ENCODE assay signal across 1 mouse cellular context in the genomic region with DNA sequence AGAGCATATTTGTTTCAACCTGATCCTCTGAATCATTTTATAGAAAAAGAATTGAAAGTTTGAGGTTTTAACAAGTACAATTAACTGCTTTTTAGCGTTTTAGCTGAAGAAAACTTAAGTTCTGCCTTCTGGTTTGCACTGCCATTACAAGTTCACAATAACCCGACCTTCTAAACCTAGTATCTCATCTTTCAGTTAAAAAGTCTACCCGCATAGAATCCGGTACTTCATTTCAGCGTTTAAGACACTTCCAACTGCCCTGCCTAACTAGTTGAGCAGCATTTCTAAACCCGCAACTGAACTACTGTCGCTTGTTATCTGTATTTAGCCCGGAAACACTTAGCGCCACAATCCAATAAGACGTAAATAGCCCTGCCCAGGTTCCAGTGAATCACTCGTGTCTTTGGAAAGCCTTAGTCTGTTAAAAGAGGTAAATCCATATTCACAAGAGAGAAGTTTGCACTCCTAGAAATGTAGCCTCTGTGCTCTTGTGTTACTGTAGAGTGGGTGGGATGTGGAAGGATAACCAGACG.
TF ChIP-seq lines count a peak whose summit lies in the region.

No protein-coding gene starts in this region.

TF ChIP-seq in MEL, 35 proteins besides CTCF, POLR2A, EP300 and RAD21 (continued from another document):
- peak; percentile 48; the same call in 1 of the 2 replicates for TF ChIP-seq ELF1 (IDR thresholded peaks at IDR 0.05; ENCODE audit: low read depth, low read length)
- TF ChIP-seq MXI1 (IDR thresholded peaks at IDR 0.05; ENCODE audit: low read depth, low read length), result peak; percentile 45; the same call in 1 of the 2 replicates
- no peak for TF ChIP-seq GABPA (IDR thresholded peaks at IDR 0.05; ENCODE audit: low read depth, low read length)
- peak; percentile 42 for TF ChIP-seq NELFE (IDR thresholded peaks at IDR 0.05; ENCODE audit: low read depth, low read length)
- no peak for TF ChIP-seq USF2 (IDR thresholded peaks at IDR 0.05; ENCODE audit: borderline replicate concordance in 1 of 2, insufficient read depth in 1 of 2, low read depth in 1 of 2, low read length in 2 of 2)
- peak; percentile 59; the same call in 1 of the 2 replicates for TF ChIP-seq TBP (IDR thresholded peaks at IDR 0.05; ENCODE audit: low read depth, low read length)
- no peak for TF ChIP-seq JUND (IDR thresholded peaks at IDR 0.05; ENCODE audit: low read depth, low read length)
- no peak for TF ChIP-seq ZKSCAN1 (IDR thresholded peaks at IDR 0.05; ENCODE audit: low read depth, low read length)
- peak; percentile 74 for TF ChIP-seq GATA1 (IDR thresholded peaks at IDR 0.05; ENCODE audit: low read depth, low read length)
- TF ChIP-seq ZMIZ1 (IDR thresholded peaks at IDR 0.05; ENCODE audit: low read depth, low read length), result no peak
- TF ChIP-seq MAFK (IDR thresholded peaks at IDR 0.05; ENCODE audit: borderline replicate concordance, low read depth, low read length), result no peak
- TF ChIP-seq BHLHE40 (IDR thresholded peaks at IDR 0.05; ENCODE audit: borderline replicate concordance, low read depth, low read length), result no peak
- no peak for TF ChIP-seq MEF2A (IDR thresholded peaks at IDR 0.05; ENCODE audit: extremely low read depth, insufficient replicate concordance, low read depth, low read length, poor library complexity, severe bottlenecking)
- TF ChIP-seq USF1 (IDR thresholded peaks at IDR 0.05; ENCODE audit: low read depth, low read length), result no peak
- no peak for TF ChIP-seq ETS1 (IDR thresholded peaks at IDR 0.05; ENCODE audit: low read depth, low read length)
- TF ChIP-seq TAL1 (IDR thresholded peaks at IDR 0.05; ENCODE audit: low read length), result no peak
- TF ChIP-seq ZC3H11A (IDR thresholded peaks at IDR 0.05; ENCODE audit: low read depth, low read length), result no peak
- peak; percentile 39; the same call in 1 of the 2 replicates for TF ChIP-seq RCOR1 (IDR thresholded peaks at IDR 0.05; ENCODE audit: low read depth, low read length)
- no peak for TF ChIP-seq E2F4 (IDR thresholded peaks at IDR 0.05; ENCODE audit: borderline replicate concordance, low read depth, low read length)
- no peak for TF ChIP-seq UBTF (IDR thresholded peaks at IDR 0.05; ENCODE audit: borderline replicate concordance, insufficient read depth, low read depth, low read length)
- no peak for TF ChIP-seq POLR2AphosphoS2 (IDR thresholded peaks at IDR 0.05; ENCODE audit: low read length)
- TF ChIP-seq HCFC1 (IDR thresholded peaks at IDR 0.05; ENCODE audit: low read depth, low read length), result peak; percentile 60
